Mouse (Mus musculus) testis, adult 2 months (tissue): ENCODE data around the gene Padi1. TPM values are rescaled to one million over a fixed set of nuclear protein-coding genes. Genes with fewer than 3 reads are reported as not detected.

Experiments used
- H3K27ac ChIP-seq: fragments of 200-500 bp; 2 replicates; pipeline ENCODE4 v1.5.1; 2012; ENCODE audit warnings: low read depth, low read length; ENCODE audit not compliant: control insufficient read depth, insufficient read depth
- H3K27me3 ChIP-seq: fragments of 200-500 bp; 2 replicates; pipeline ENCODE4 v1.6.1; 2012; ENCODE audit warnings: mild to moderate bottlenecking, low read length, moderate library complexity; ENCODE audit not compliant: control insufficient read depth, insufficient read depth
- H3K36me3 ChIP-seq: fragments of 200-500 bp; 2 replicates; pipeline ENCODE4 v1.6.1; 2012; ENCODE audit warnings: mild to moderate bottlenecking, low read length; ENCODE audit not compliant: control insufficient read depth, insufficient read depth
- H3K4me1 ChIP-seq: fragments of 200-500 bp; 2 replicates; pipeline ENCODE4 v1.6.1; 2012; ENCODE audit warnings: low read length; ENCODE audit not compliant: control insufficient read depth, insufficient read depth
- H3K4me3 ChIP-seq: fragments of 200-500 bp; 2 replicates; pipeline ENCODE4 v1.5.1; 2012; ENCODE audit warnings: low read depth, mild to moderate bottlenecking, low read length, moderate library complexity, mixed read lengths; ENCODE audit not compliant: control insufficient read depth
- CTCF ChIP-seq: fragments of 200-500 bp; IDR thresholded peaks from 2 replicates; pipeline ENCODE4 v1.5.1; 2012; ENCODE audit warnings: low read depth, mild to moderate bottlenecking, inconsistent platforms, low read length, moderate library complexity; ENCODE audit not compliant: control insufficient read depth, insufficient read depth, insufficient replicate concordance
- POLR2A ChIP-seq: fragments of 200-500 bp; IDR thresholded peaks from 2 replicates; pipeline ENCODE4 v1.6.1; 2012; ENCODE audit warnings: low read depth, mild to moderate bottlenecking, inconsistent platforms, low read length, moderate library complexity; ENCODE audit not compliant: control insufficient read depth
- polyA plus RNA-seq: library from polyadenylated mRNA; depleted of rRNA; stranded (reverse); fragments of >200 nt; gene quantifications from 2 replicates; pipeline ENCODE4 v1.2.3, GENCODE M21; 2012; rRNA removed

The Padi1 gene
- polyA plus RNA-seq, 1 experiment = 0.47 TPM

DNA sequence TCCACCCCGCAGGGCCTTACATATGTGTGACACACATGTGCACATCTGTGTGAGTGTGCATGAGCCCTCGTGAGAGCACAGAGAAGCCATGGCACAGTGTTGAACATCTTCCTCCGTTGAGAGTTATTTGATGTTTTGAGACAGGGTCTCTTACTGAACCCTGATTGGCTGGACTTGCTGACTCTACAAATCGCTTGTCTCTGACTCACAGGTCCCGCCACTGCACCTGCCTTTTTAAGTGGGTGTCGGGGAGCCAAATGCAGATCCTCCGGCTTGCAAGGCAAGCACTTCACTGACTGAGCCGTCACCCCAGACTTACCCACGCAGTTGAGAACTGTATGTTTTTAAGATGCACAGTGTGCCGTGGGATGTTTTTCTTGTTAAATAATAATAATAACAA lies 69.7 kb downstream of the Padi1 start:
- Histone ChIP-seq H3K27me3 (no peaks in the 10 kb centered on the region), H3K4me3 (no peak overlapping the region), H3K4me1 (no peaks in the 10 kb centered on the region), H3K36me3 (no peaks in the 10 kb centered on the region), H3K27ac (no peak overlapping the region)
- TF ChIP-seq CTCF (no peak), POLR2A (no peak)

GRCm38 (mm10) chr4:140774893-140775292 lies 70.7 kb downstream of the Padi1 start:
- Histone ChIP-seq H3K4me1 (no peaks in the 10 kb centered on the region), H3K27me3 (no peaks in the 10 kb centered on the region), H3K36me3 (no peaks in the 10 kb centered on the region), H3K27ac (no peak overlapping the region), H3K4me3 (no peak overlapping the region)
- TF ChIP-seq CTCF (no peak), POLR2A (no peak)

DNA sequence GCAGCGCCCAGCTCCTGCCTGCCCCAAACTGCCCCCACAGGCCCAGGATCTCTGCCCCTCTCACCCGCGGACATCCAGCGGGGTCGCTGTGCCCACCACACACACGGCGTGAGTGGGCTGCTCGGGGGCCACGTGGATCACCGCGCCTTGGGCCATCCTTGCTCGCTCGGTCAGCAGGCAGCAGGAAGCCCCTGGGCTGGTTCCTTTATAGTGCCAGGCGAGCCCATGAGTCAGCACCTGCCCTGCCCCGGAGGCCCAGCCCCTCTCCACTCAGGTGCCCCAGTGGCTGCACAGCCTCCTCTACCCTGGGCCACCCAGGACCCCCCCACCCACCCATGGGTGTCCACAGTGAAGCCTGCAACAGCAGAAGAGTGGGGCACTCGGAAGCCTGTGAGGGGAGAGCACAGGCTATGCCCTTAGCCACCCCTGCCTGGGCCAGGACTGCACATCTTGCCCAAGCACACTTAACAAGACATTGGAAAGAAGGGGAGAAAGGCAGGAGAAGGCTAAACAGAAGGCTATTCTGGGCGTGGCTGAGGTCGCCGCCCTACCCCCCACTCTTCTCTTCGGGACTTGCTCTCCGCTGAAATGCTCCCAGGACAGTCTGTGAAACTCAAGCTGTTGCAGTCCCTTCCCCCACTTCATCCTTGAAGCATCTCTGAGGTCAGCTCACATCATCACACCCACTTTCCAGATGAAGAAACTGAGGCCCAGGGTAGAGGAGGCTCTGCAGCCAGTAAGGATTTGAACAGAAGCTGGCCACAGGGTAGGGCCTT lies 71.4 kb downstream of the Padi1 start, which contains the start of gene Padi4:
Padi4 (minus strand) TSS at position 212 of the 776 bp plus-strand sequence.
- H3K36me3 ChIP-seq = no peaks in the 10 kb centered on the region
- H3K4me1 ChIP-seq = no peaks in the 10 kb centered on the region; the same call in 1 of the 2 replicates
- H3K27ac ChIP-seq = no peak within 1 kb of the TSS
- no peak within 1 kb of the TSS for H3K4me3 ChIP-seq
- TF ChIP-seq CTCF (no peak), POLR2A (no peak)
- no peaks in the 10 kb centered on the region for H3K27me3 ChIP-seq

DNA sequence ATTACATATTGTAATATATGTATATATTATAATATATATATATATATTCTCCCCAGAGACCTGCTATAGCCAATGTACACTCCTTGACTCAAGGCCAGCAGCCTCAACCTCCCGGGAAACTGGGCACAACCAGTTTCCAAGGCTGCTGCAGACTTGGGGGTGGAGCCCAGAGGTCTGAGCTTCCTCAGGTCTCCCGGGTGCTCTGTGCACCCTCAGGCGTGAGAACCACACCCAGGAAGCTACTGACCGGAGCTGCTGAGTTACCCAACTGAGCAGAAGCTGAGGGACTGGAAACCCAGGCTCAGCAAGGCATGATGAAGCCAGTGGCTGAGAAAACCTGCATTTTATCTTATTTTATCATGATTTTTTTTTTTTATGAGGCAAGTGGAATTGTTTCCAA lies 74.5 kb downstream of the Padi1 start:
- H3K4me3 ChIP-seq = no peak overlapping the region
- no peaks in the 10 kb centered on the region for H3K27me3 ChIP-seq
- no peak overlapping the region for H3K27ac ChIP-seq
- TF ChIP-seq CTCF (no peak), POLR2A (no peak)
- H3K4me1 ChIP-seq = no peaks in the 10 kb centered on the region; the same call in 1 of the 2 replicates
- no peaks in the 10 kb centered on the region for H3K36me3 ChIP-seq

- TF ChIP-seq POLR2A = no peak
- TF ChIP-seq CTCF = no peak
- no peaks in the 10 kb centered on the region; the same call in 1 of the 2 replicates for H3K4me1 ChIP-seq
- no peak overlapping the region for H3K27ac ChIP-seq
- H3K27me3 ChIP-seq = no peaks in the 10 kb centered on the region
- no peaks in the 10 kb centered on the region for H3K36me3 ChIP-seq
- H3K4me3 ChIP-seq = no peak overlapping the region
Observed at GRCm38 (mm10) chr4:140770433-140770832, 75.1 kb downstream of the Padi1 start.

GRCm38 (mm10) chr4:140768973-140769372 lies 76.6 kb downstream of the Padi1 start:
- H3K36me3 ChIP-seq = no peaks in the 10 kb centered on the region
- H3K4me1 ChIP-seq = no peaks in the 10 kb centered on the region; the same call in 1 of the 2 replicates
- no peak overlapping the region for H3K4me3 ChIP-seq
- no peak overlapping the region for H3K27ac ChIP-seq
- no peak for TF ChIP-seq CTCF
- no peak for TF ChIP-seq POLR2A
- H3K27me3 ChIP-seq = no peaks in the 10 kb centered on the region

GRCm38 (mm10) chr4:140765936-140766335 lies 79.6 kb downstream of the Padi1 start:
- Histone ChIP-seq H3K36me3 (no peaks in the 10 kb centered on the region), H3K4me1 (no peaks in the 10 kb centered on the region; the same call in 1 of the 2 replicates), H3K4me3 (no peak overlapping the region), H3K27me3 (no peaks in the 10 kb centered on the region), H3K27ac (no peak overlapping the region)
- no peak for TF ChIP-seq CTCF
- TF ChIP-seq POLR2A = no peak

- Histone ChIP-seq H3K27me3 (no peaks in the 10 kb centered on the region), H3K4me3 (no peak overlapping the region), H3K36me3 (no peaks in the 10 kb centered on the region), H3K27ac (no peak overlapping the region), H3K4me1 (no peaks in the 10 kb centered on the region)
- TF ChIP-seq POLR2A = no peak
- peak; percentile 83 for TF ChIP-seq CTCF
Observed at GRCm38 (mm10) chr4:140763158-140763557, 82.4 kb downstream of the Padi1 start.

Other genes starting within 250 kb of the Padi1 start
- gene Arhgef10l, start 179.8 kb downstream of the Padi1 start, polyA plus RNA-seq = 5.9 and 7.2 TPM in 2 replicates
- gene Rcc2, start 145.2 kb downstream of the Padi1 start, polyA plus RNA-seq = 30.0 and 32.1 TPM in 2 replicates
- gene Padi6, start 103.1 kb downstream of the Padi1 start, polyA plus RNA-seq = 11.0 and 11.8 TPM in 2 replicates
- 0.61 and 0.87 TPM in 2 replicates for gene Padi4, start 71.5 kb downstream of the Padi1 start, polyA plus RNA-seq
- gene Padi3, start 35.1 kb downstream of the Padi1 start, polyA plus RNA-seq = 1.7 TPM in 2 replicates
- gene Padi2, start 60.6 kb upstream of the Padi1 start, polyA plus RNA-seq = 1.8 and 1.9 TPM in 2 replicates
- gene Sdhb, start 115.4 kb upstream of the Padi1 start, polyA plus RNA-seq = 97.1 and 102 TPM in 2 replicates
- 40.8 and 41.6 TPM in 2 replicates for gene Atp13a2, start 141.1 kb upstream of the Padi1 start, polyA plus RNA-seq
- gene Mfap2, start 164.6 kb upstream of the Padi1 start, polyA plus RNA-seq = 2.3 and 4.7 TPM in 2 replicates
- gene Crocc, start 214.8 kb upstream of the Padi1 start, polyA plus RNA-seq = 12.5 and 15.8 TPM in 2 replicates
- gene Necap2, start 232.6 kb upstream of the Padi1 start, polyA plus RNA-seq = 27.3 and 30.1 TPM in 2 replicates
- gene Spata21, start 242.6 kb upstream of the Padi1 start, polyA plus RNA-seq = 518 and 561 TPM in 2 replicates